Mouse (Mus musculus) urinary bladder, postnatal 4 days (tissue): ENCODE results near the gene Smpd3.

Source experiments
- DNase-seq, 2 experiments: peaks; one replicate each; pipeline ENCODE4 v3.0.0; 2021 to 2022; ENCODE audit warnings: low spot score in 2 of 2

Smpd3 gene

DNA sequence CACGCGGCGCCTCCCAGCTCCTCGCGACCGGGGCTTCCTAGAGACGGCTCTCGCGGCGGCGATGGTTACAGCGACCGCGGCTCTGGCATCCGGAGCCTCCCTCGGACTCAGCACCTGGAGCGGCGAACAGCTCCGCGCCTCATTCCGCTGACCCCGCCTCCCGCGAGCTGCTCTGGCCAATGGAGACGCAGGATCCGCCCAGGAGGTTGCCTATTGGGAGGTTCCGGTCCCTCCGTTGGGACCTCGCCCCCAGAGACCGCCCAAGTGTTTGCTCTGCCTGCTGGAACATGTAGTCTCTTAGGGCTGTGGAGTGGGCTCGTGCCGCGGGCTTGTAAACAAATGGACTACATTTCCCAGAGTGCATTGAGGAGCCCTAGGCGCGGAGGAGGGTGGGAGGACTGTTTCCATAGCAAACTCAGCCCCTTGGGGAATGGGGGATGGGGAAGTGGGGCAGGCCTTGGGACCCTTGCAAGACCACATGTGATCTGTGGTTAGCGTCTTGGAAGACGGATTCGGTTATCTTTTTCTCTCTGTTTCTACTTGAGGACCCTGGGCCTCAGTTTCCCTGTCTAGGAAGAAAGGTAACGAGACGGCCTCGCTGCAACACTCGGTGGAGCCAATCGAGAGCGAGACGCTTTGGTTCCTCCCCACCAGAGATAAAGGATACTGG lies at the start of gene Smpd3:
Gene Smpd3, minus strand, starts transcription at position 137 of the 670 bp plus-strand sequence.
- peak; percentile 98 for DNase-seq

DNA sequence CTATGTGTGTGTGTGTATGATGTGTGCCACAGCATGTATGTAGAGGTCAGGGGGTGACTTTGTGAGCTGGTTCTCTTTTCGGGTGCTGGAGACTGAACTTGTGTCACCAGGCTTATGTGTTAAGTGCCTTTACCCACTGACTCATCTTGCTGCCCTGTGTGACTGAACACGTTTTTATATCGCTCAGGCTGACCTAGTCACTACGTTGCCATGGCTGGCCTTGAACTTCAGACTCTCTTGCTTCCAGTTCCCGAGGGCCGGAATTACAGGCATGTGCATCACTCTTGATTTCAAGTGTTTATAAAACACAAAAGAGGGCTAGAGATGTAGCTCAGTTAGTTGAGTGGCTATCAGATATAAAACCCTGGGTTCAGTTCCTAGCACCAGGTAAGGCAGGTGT lies 43.2 kb upstream of the Smpd3 start:
- no peak for DNase-seq

DNA sequence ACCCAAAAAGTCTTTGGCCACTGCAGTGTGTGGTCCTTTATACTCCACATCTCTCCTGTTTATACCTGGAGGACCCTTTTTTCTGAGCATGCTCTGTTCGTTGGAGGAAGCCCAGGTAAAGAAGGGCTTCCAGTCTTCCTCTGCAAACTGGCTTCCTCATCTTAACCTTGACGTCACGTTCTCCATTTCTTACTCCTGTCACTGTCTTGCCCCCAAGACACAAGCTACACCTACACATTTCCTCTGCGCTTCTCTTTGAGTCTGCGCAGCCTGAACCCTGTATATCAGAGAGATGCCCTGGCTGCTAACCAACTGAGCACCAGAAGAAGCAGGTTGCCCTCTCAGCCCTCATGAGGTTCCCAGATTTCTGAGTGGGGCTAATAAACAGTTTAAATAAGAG lies 41.6 kb upstream of the Smpd3 start:
- DNase-seq = no peak

DNA sequence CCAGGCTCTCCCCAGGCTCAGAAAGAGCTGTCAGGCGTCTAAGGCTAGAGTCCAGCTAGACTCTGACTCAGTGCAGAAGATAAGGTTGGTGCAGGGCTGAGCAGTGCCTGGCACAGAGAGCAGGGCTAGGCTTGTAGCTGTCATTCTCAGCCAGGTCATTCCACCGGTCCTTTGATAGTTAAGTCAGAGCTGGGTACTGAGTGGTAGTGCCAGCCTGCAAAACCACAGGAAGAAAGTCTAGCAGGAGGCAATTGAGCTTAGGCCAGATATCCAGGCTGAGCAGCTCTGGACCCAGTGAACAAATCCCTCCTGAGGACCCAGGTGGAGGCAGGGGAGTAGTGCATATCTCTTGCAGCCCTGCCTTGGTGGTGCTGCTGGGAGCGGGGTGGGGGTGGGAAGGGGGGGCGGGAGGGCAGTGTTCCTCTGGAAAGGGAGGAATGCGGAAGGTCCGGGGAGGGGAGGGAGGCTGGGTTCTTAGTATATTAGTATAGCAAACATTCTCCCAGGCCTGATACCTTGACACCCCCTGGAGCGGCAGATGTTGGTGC lies 40.8 kb upstream of the Smpd3 start:
- DNase-seq = no peak

DNA sequence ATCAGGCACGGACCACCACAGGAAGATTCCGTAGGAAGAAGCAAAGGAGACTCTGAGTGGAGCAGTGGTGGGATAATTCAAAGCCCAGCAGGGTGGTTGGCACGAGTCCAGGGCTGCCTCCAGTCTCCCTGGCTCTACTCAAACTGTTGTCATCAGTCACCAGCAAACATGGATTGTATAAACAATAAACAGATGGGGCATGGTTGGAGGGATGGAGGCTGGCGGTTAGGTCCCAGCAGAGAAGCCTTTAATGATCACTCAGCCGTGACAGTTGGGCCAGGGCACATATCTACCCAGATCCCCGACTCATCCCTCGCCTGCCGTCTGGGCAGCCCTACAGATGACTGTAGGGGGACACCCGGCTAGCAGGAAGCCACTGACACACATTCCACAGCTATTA lies 39.1 kb upstream of the Smpd3 start:
- no peak for DNase-seq

DNA sequence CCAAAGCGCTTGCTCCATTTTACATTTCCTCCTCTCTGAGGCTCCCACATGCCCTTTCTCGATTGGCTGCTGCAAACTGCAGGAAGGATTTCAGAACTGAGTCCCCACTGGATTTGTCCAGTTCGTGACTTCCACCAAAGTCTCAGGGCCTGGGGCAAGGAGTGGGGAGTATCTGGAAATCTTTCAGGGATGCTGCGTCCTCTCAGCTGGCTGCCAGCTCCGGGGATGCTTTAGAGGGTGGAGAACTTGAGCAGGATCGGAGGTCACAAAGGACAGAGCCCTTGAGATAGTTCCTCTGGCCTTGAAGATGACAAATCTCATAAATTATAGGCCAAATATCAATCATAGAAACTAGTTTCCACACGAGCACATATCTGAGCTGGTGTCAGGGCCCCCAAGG lies 38.2 kb upstream of the Smpd3 start:
- no peak for DNase-seq

DNA sequence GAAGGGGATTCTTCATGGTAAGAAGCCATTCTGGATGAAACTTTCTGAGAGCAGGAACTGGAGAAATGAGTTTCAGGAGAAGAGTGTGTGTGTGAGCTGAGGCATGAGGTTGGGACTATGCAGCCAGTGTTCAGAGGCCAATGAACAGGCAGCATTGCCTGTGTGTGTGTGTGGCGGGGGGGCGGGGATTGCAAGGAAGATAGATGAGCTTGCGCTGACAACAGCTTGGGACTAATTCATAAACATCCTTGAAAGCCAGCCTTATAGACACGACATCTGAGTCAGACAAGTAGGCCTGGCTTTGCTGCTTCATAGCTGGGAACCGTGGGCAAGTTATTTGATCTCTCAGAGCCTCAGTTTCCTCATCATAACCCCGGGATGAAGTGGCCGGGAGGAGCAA lies 31.3 kb upstream of the Smpd3 start:
- DNase-seq = no peak

DNA sequence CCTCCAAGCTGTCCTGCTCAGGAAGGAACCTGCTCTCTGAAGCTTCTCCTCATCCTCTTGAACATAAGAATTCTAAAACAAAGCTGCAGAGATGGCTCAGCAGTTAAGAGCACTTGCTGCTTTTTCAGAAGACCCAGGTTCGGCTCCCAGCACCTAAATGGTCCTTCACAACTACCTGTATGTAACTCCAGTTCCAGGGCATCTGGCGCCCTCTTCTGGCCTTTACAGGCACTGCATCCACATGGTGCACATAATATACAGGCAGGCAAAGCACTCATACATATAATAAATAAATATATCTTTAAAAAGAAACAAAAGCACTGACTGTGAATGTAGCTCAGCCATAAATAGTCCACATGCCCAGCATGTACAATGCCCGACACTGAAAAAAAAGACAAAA lies 30.7 kb upstream of the Smpd3 start:
- no peak for DNase-seq

DNA sequence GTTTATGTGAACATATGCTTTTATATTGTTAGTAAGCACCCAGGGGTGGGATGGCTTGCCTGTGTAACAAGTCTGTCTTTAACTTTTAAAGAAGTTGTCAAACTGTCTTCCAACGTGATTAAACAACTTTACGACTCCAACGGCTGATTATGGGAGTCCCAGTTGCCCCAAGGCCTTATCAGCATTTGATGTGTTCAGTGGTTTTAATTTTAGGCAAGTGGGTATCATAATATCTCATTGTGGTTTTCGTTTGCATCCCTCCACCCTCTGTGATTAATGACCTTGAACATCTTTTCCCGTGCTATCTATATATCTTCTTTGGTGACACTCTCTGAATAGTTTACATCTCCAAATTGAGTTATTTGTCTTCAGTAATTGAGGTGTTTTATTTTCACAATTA lies 27.0 kb upstream of the Smpd3 start:
- DNase-seq = no peak

DNA sequence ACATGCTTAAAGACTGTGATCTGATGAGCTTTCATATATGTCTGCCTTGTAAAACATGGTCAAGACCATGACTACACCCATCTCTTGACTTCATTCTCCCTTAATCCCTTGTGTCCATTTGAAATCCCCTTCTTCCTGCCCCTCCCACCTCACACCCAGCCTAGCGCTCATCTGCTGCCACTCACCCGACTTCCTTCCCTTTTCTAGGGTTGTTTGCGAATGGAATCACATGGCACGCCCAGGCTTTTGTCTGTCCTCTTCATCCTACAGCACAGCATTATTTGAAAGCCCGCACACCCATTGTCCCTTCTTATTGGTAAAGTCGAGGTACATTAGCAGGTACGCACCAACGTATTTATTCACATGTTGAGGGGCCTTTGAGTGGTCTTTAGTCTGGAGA lies 26.5 kb upstream of the Smpd3 start:
- DNase-seq = no peak

DNA sequence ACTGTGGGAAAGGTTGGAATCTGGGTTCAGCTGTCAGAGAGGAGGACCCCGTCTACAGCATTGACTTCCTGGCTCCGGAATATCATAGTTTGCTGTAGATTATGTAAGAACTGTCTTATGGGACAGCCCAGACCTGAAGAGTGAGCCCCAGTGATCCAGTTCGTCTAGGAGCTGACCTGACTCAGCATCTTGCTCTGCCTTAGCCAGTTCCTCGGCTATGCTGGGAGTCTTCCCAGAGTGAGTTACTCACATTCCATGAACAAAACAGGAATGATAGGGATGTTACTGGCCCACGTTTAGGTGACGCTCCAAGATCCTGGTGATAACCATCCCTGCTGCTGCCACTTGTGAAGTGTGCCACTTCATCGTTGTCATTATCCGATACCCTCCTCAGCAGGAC lies 25.5 kb upstream of the Smpd3 start:
- no peak for DNase-seq

DNA sequence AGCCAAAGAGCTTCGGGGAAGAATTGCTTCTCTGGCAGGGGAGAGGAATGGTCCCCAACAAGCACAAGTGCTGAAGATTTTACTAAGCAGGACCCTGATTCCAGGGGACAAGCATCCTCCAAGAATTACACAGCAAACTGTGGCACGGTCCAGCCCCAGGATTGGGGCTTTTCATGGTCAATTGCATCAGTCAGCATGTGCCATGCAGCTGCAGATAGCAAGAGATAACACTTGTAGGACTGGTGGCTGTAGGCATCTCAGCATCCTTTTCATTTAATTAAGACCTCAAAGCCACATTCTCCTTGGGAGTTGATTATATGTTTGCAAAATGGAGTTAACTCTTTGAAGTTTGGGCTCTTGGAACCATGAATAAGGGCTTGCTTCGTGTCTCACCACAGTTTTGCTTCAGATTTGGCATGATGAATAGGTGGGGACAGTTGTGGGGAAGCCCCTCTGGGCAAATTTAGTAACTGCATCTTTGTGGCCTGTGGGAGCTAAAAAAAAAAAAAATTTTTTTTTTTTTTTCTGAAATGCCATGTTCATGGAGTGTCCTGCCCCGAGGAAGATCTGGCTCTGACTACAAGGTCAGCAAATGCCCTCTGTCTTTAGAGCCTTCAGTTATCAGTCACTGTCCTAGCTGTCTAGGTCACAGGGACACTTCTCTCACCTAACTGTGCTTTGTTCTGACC lies 22.0 kb upstream of the Smpd3 start:
- no peak for DNase-seq

DNA sequence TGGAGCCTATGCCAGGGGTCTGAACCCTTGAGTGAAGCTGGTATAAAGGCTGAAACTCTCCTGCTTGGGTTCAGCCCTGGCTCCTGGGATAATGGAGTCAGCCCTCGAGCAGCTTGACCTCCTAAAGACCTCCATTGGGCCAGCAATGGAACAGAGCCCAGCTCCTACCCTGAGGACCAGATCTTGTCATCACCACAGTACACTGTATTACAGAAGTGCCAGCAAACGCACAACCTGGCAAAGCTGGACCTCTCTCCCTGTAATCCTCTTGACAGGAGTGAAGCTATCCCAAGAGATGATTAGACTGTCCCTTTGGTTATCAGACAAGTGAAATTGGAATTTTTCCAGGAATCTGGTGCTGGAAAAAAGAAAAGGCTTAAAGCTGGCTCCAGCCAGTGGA lies 13.3 kb upstream of the Smpd3 start:
- DNase-seq = no peak

DNA sequence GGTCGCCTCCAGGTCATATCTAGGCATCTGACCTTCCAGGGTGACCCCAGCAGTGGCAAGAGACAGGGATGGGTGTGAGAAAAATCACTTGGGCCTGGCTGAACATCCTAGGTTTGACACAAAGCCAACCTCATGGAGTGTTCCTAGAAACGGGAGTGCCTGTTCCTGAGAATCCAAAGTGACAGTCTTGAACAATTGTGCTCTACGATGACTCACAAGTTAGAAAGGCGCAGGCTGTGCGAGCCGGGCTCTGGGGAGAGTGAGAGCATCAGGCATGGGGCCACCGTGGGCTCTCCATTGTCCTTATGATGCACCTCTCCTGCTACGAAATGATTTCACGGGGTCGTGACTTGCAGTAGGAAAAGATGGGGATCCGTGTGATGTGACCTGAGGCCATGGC lies 11.6 kb upstream of the Smpd3 start:
- DNase-seq = no peak

DNA sequence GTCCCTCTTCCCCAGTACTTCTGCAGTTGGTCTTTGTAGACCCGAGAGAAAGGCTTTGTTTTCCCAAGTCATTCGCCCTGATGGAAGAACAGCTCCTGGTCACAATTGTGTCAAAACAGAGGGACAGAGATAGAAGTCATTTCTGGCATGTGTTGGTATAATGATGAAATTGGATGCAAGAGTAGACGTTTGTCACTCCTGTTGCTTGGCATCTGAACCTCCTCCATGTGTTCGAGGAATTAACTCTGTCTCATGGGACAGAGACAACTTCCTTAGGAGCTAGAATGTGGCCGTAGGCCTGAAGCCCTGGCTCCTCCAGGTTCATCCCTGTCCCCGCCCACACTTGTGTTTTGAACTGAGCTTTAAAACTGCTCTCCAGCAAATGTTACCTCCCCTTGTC lies 8.3 kb upstream of the Smpd3 start:
- no peak for DNase-seq

DNA sequence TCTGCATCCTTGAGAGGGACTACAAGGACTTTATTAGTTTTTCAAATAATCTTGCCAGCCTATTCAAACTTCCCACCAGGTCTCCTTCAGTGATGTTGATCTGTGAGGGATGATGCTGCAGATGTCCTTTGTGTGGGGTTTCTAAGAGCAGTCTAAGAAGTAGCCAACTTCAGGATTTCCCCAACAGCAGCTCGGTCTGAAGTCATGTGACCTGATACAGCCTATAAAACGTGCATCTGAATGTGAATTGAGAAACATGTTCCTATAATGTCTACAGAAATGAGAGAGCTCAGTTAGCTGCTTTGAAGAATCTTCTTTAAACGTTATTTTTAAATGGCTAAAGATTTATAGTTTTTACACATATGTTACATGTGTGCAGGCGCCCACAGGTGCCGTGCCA lies 5.7 kb upstream of the Smpd3 start:
- DNase-seq = no peak

DNA sequence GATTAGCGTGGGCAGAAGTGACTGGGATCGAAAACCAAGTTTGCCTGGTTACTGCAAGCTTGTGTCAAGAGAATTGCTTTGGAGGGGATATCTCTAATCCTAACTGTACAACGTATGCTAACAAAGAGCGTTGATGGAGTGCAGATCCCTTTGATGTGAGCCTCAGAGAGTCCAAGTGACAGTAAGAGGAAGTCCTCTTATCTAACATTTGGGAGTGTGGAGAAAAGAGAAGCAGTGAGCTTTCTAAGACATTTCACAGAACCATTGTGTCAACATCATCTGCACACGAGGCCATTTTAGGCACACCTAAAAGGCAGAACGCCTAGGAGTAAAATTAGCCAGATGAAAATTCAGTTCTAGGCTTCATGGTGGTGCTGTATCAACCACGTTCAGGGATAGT lies 5.0 kb upstream of the Smpd3 start:
- no peak for DNase-seq

DNA sequence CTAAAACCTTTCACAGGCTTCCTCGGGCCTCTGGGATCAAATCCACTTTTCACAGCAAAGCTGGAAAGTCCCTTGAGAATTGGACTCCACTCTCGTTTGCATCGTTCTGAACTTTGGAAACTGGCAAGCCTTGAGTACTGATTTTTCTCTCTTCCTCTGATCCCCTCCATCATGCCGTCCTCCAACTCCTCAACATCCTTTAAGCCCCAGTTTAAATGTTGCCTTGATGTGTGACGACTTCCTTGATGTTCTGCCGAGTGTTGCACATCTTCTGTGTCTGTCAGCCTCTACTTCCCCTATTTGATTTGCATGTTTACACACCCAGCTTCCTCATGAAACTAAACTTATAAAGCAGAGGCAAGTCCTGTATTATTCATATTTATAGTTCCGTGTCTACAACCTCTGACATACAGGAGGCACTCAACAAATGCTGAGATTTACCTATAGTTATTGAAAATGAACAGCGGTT lies 987 bp upstream of the Smpd3 start:
- DNase-seq = no peak

DNA sequence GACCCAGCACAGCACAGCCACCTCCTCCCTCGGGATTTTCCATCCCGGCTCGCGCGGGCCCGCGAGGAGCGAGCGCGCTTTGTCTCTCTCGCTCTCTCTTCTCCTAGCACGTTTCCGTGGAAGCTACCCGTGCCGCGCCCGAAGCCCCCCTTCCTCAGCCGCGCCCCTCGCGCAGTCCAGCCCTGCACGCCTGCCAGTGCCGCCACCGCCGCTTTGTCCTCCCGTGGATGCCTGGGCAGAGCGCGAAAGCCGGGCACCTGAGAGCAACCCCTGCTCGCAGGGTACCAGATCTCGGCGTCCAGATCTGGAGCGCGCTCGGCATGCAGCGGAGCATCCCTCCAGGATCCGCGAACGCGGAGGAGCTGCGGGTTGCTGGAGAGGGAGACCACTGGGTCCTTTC lies 1.2 kb downstream of the Smpd3 start:
- no peak for DNase-seq

DNA sequence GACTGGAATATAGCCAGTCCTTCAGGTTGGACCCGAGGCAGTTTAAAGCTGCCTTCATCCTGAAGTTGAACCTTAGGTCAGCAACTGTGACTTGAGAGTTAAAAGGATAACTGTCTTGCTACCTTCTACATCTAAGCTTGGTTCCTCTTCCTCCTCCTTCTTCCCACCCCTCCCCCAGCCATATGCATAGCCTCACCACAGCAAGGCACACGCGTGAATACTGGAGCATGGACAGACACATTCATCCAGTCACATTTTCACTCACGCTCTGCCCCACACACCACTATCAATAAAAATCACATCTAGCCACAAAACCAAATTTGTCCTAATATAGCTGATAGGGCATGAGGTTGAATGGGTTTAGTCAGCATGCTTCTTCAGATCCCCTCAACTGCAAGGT lies 1.8 kb downstream of the Smpd3 start:
- no peak for DNase-seq

DNA sequence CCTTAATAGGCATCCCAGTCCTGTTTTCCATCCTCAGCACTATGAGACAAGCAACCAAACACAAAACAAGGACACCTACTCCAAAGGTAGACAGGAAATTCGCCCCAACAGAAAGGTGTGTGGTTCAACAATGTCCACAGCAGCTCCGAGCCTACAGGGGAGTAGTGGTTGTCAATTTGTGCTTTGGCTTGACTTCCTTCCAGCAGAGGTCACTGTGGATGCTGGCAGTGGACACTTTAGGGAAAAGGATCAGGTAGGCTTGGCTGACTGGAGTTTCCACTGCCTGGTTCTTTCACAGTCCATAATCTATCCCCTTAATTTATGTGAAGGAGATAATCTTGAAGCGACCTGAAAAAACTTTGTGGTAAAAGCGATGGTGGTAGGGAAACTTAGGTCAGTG lies 2.6 kb downstream of the Smpd3 start:
- no peak for DNase-seq

DNA sequence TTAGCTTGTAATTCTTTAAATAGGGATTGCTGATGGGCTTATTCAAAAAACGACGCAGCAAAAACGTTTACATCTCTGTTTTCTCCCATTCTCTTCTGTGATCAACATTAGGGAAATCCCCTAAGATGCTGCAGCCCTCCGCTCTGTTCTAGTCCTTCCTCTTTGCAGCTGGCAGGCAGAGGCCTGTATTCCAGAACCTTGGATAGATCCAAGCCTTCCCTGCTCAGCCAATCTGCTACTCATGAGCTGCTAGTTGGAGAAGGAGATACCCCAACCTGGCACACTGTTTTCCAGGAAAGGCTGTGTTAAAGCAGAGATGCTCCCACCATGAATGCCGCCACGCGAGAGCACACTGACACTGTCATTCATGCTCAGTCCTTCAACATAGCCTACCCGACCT lies 4.4 kb downstream of the Smpd3 start:
- DNase-seq = no peak

DNA sequence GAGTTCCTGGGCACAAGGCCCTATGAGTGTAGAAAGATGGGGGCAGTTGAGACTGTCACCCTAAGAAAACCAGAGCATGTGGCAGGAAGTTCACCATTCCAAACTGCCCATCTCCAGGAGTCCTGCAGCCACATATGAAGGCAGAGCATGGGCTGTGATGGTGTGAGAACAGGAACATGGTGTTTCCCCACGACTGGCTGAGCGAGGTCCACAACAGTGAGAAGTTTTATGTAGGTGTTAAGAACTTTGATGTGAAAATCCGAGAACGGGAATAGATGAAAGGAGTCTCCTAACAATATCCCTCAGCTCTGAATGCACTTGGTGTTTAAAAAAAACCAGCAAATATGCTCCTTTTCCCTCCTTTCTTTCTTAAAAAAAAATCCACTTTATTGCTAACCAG lies 5.3 kb downstream of the Smpd3 start:
- DNase-seq = no peak

DNA sequence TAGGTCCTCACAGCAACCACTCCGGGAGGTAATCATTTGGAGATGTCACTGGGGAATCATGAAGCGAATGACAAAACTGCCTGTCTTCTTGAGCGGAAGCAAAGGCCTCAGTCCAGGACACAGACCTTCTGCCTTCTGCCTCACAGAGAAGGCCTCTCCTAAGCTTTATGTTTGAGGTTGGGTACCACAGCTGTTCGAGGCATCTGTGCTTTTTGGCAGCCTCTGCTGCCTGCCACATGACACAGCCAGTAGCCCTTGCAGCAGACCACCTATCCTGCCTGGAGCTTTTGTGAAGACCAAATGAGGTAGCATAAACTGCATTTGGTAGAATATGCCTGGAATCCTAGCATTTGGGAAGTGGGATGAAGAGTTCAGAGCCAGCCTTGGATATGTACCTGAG lies 11.2 kb downstream of the Smpd3 start:
- DNase-seq = no peak
